Mouse (Mus musculus): ENCODE results near the gene Gps2.

Gps2 gene

GRCm38 (mm10) chr11:69886907-69887635 is 26.6 kb upstream of the Gps2 start:
- no peak for DNase-seq (ENCODE audit: low spot score in 2 of 2)

GRCm38 (mm10) chr11:69891482-69891881 is 22.2 kb upstream of the Gps2 start:
- DNase-seq (ENCODE audit: low spot score in 2 of 2): no peak

- DNase-seq (ENCODE audit: low spot score in 2 of 2): peak; percentile 52 to 58
Observed at GRCm38 (mm10) chr11:69894671-69895070, 19.0 kb upstream of the Gps2 start.

GRCm38 (mm10) chr11:69895291-69895690 is 18.4 kb upstream of the Gps2 start, which contains the start of gene Acap1:
Gene Acap1, minus strand, starts transcription at chr11:69895539.
- peak in 1 of 2 experiments; percentile 41 for DNase-seq (ENCODE audit: low spot score in 2 of 2)

- DNase-seq (ENCODE audit: low spot score in 2 of 2): no peak
Observed at GRCm38 (mm10) chr11:69899870-69900269, 13.8 kb upstream of the Gps2 start.

- DNase-seq (ENCODE audit: low spot score in 2 of 2): peak; percentile 76 to 79
Observed at GRCm38 (mm10) chr11:69900471-69901405, 12.9 kb upstream of the Gps2 start, which contains the start of the genes 2810408A11Rik and Neurl4. Gene 2810408A11Rik, minus strand, starts transcription at chr11:69900987. Gene Neurl4, plus strand, starts transcription at chr11:69901072.

- peak; percentile 80 to 82 for DNase-seq (ENCODE audit: low spot score in 2 of 2)
Observed at GRCm38 (mm10) chr11:69901406-69901846, 12.3 kb upstream of the Gps2 start.

- DNase-seq (ENCODE audit: low spot score in 2 of 2): no peak
Observed at GRCm38 (mm10) chr11:69901993-69902392, 11.7 kb upstream of the Gps2 start.

GRCm38 (mm10) chr11:69902972-69903371 is 10.7 kb upstream of the Gps2 start:
- DNase-seq (ENCODE audit: low spot score in 2 of 2): no peak

- no peak for DNase-seq (ENCODE audit: low spot score in 2 of 2)
Observed at GRCm38 (mm10) chr11:69904311-69904710, 9.4 kb upstream of the Gps2 start.

- DNase-seq (ENCODE audit: low spot score in 2 of 2): no peak
Observed at GRCm38 (mm10) chr11:69908645-69909044, 5.0 kb upstream of the Gps2 start.

- DNase-seq (ENCODE audit: low spot score in 2 of 2): no peak
Observed at GRCm38 (mm10) chr11:69909174-69909573, 4.5 kb upstream of the Gps2 start.

GRCm38 (mm10) chr11:69910177-69910576 is 3.5 kb upstream of the Gps2 start:
- no peak for DNase-seq (ENCODE audit: low spot score in 2 of 2)

GRCm38 (mm10) chr11:69910781-69911560 is 2.7 kb upstream of the Gps2 start:
- no peak for DNase-seq (ENCODE audit: low spot score in 2 of 2)

GRCm38 (mm10) chr11:69911701-69912100 is 2.0 kb upstream of the Gps2 start:
- no peak for DNase-seq (ENCODE audit: low spot score in 2 of 2)

GRCm38 (mm10) chr11:69912716-69913530 is 765 bp upstream of the Gps2 start:
- DNase-seq (ENCODE audit: low spot score in 2 of 2): no peak

- no peak for DNase-seq (ENCODE audit: low spot score in 2 of 2)
Observed at GRCm38 (mm10) chr11:69914372-69914764, 680 bp downstream of the Gps2 start.

GRCm38 (mm10) chr11:69914917-69915430 is 1.3 kb downstream of the Gps2 start:
- no peak for DNase-seq (ENCODE audit: low spot score in 2 of 2)

GRCm38 (mm10) chr11:69915667-69916627 is 2.3 kb downstream of the Gps2 start:
- DNase-seq (ENCODE audit: low spot score in 2 of 2): no peak
